Mouse (Mus musculus) liver, embryonic 14.5 days (tissue): ENCODE results near the gene Osgepl1. TPM values are rescaled to one million over a fixed set of nuclear protein-coding genes. Genes with fewer than 3 reads are reported as not detected.
"Not testable (repeated sequence)": the region's sequence is repeated elsewhere in the genome, so short reads cannot be mapped to it uniquely, and the experiment has no call there.

ENCODE experiments used
- ATAC-seq: fragments of 200-750 bp; cut with Nextera tagmentation; 2 replicates; pipeline ENCODE4 v1.8.0; 2017; ENCODE audit warnings: moderate number of reproducible peaks, mild to moderate bottlenecking, moderate library complexity; ENCODE audit not compliant: insufficient read depth
- DNase-seq, 3 experiments: peaks; one replicate each; pipeline ENCODE4 v3.0.0-alpha.2; 2012 to 2013; ENCODE audit warnings: low read depth in 3 of 3, low spot score in 3 of 3
- H3K27ac ChIP-seq: fragments of 300-500 bp; sonication (generic); 2 replicates; pipeline ENCODE4 v1.5.1; 2014; ENCODE audit warnings: moderate library complexity, mild to moderate bottlenecking, control low read depth, inconsistent platforms
- H3K27me3 ChIP-seq: fragments of 300-500 bp; sonication (generic); 2 replicates; pipeline ENCODE4 v1.6.1; 2014; ENCODE audit warnings: mild to moderate bottlenecking, low read length, moderate library complexity; ENCODE audit not compliant: control insufficient read depth, insufficient read depth
- H3K36me3 ChIP-seq: fragments of 300-500 bp; sonication (generic); replicated peaks from 2 replicates; pipeline ENCODE4 v1.6.1; 2014; ENCODE audit warnings: low read depth; ENCODE audit not compliant: control insufficient read depth, insufficient read depth
- H3K4me1 ChIP-seq, 2 experiments: fragments of 200-500 bp in 1 of 2; fragments of 300-500 bp in 1 of 2; sonication (generic) in 1 of 2; replicated peaks; 2 replicates each; pipeline ENCODE4 v1.6.1; 2012 to 2014; ENCODE audit warnings: antibody characterized with exemption in 1 of 2, inconsistent platforms in 1 of 2, low read length in 1 of 2; ENCODE audit not compliant: control insufficient read depth in 2 of 2, insufficient read depth in 2 of 2
- H3K4me2 ChIP-seq: fragments of 300-500 bp; sonication (generic); 2 replicates; pipeline ENCODE4 v1.6.1; 2014; ENCODE audit warnings: low read depth, mild to moderate bottlenecking, control low read depth, moderate library complexity
- H3K4me3 ChIP-seq, 2 experiments: fragments of 200-500 bp in 1 of 2; fragments of 300-500 bp in 1 of 2; sonication (generic) in 1 of 2; 2 replicates each; pipeline ENCODE4 v1.5.1; 2012 to 2014; ENCODE audit warnings: low read depth in 2 of 2, low read length in 2 of 2, mild to moderate bottlenecking in 2 of 2, control low read depth in 1 of 2, inconsistent platforms in 1 of 2, moderate library complexity in 1 of 2; ENCODE audit not compliant: insufficient read depth in 1 of 2
- H3K9ac ChIP-seq: fragments of 300-500 bp; sonication (generic); replicated peaks from 2 replicates; pipeline ENCODE4 v1.6.1; 2014; ENCODE audit warnings: mild to moderate bottlenecking, control low read depth, moderate library complexity
- H3K9me3 ChIP-seq: fragments of 300-500 bp; sonication (generic); 2 replicates; pipeline ENCODE4 v1.6.1; 2016; ENCODE audit warnings: low read length, mixed read lengths; ENCODE audit not compliant: control insufficient read depth
- CTCF ChIP-seq: IDR thresholded peaks from 2 replicates; pipeline ENCODE4 v1.5.1; 2016; ENCODE audit warnings: antibody characterized with exemption, low read depth, control low read depth
- EP300 ChIP-seq: IDR thresholded peaks from 2 replicates; pipeline ENCODE4 v1.6.1; 2016; ENCODE audit warnings: antibody characterized with exemption, low read depth
- WGBS: fragments of 180-500 bp; shearing (Covaris S2); extraction: QIAGEN DNeasy Blood & Tissue Kit; methylation state at CpG from one replicate; pipeline ENCODE4 v1.1.7; 2014; ENCODE audit not compliant: insufficient replicate concordance; 5-methylcytosine and 5-hydroxymethylcytosine counted together
- polyA plus RNA-seq, 2 experiments: library from polyadenylated mRNA; depleted of rRNA in 1 of 2; stranded (reverse) in 1 of 2; unstranded in 1 of 2; fragments of >200 nt; fragmentation: Nextera tagmentation in 1 of 2; extraction: Ambion mirVana in 1 of 2; gene quantifications; 2 replicates each; pipeline versions ENCODE4 v1.2.1 to v1.2.3; 2012 to 2014

Gene Osgepl1
- polyA plus RNA-seq (2012; rRNA removed) (7.8 and 12.9 TPM in 2 replicates), polyA plus RNA-seq (2014; fragmentation: Nextera tagmentation; extraction: Ambion mirVana) (27.9 and 28.0 TPM in 2 replicates)

- DNase-seq (peak; percentile 65 to 76 (median 68)), ATAC-seq (peak; percentile 94)
- Histone ChIP-seq H3K9ac (peak within 1 kb of the TSS; percentile 88), H3K27ac (peak within 1 kb of the TSS; percentile 86), H3K4me1 (peaks cover 0 to 4% of the 10 kb centered on the region in 2 experiments; a peak in 2 of 4 replicates), H3K9me3 (no peaks in the 10 kb centered on the region), H3K36me3 (peaks cover 5% of the 10 kb centered on the region), H3K4me2 (peak within 1 kb of the TSS; percentile 84), H3K27me3 (no peaks in the 10 kb centered on the region), H3K4me3 (peak within 1 kb of the TSS; percentile 81 to 99)
- 2% methylated on average over 27 of the region's 27 CpGs for WGBS
- peak; percentile 39; the same call in 1 of the 2 replicates for TF ChIP-seq CTCF
- TF ChIP-seq EP300 = no peak
These were observed at the start of gene Osgepl1 for GRCm38 (mm10) chr1:53312989-53313967. Osgepl1 (plus strand) TSS chr1:53313624.

- not testable (repeated sequence) for DNase-seq, H3K4me1 ChIP-seq, ATAC-seq, H3K4me3 ChIP-seq, H3K27me3 ChIP-seq, H3K9ac ChIP-seq, H3K27ac ChIP-seq, H3K36me3 ChIP-seq, H3K9me3 ChIP-seq, H3K4me2 ChIP-seq
These were observed 48.3 kb upstream of the Osgepl1 start for GRCm38 (mm10) chr1:53264958-53265612.

GRCm38 (mm10) chr1:53269901-53270300, 43.5 kb upstream of the Osgepl1 start:
- no peaks in the 10 kb centered on the region for H3K4me1 ChIP-seq
- TF ChIP-seq CTCF (no peak), EP300 (no peak)
- no peak overlapping the region for H3K27ac ChIP-seq
- no peaks in the 10 kb centered on the region; the same call in 1 of the 2 replicates for H3K36me3 ChIP-seq
- WGBS = 59% methylated on average over 3 of the region's 3 CpGs
- no peak overlapping the region for H3K9ac ChIP-seq
- H3K27me3 ChIP-seq = no peaks in the 10 kb centered on the region
- DNase-seq = no peak
- H3K4me3 ChIP-seq = no peak overlapping the region
- no peak for ATAC-seq
- H3K4me2 ChIP-seq = no peak overlapping the region
- H3K9me3 ChIP-seq = no peaks in the 10 kb centered on the region

- Histone ChIP-seq H3K36me3 (no peaks in the 10 kb centered on the region), H3K4me3 (no peak overlapping the region), H3K4me1 (no peaks in the 10 kb centered on the region), H3K27me3 (no peaks in the 10 kb centered on the region), H3K27ac (no peak overlapping the region), H3K4me2 (no peak overlapping the region), H3K9ac (no peak overlapping the region), H3K9me3 (no peaks in the 10 kb centered on the region)
- TF ChIP-seq EP300 (no peak), CTCF (peak; percentile 39)
- ATAC-seq = no peak
- DNase-seq = no peak
These were observed 40.8 kb upstream of the Osgepl1 start for GRCm38 (mm10) chr1:53272646-53273045.

GRCm38 (mm10) chr1:53291197-53291596, 22.2 kb upstream of the Osgepl1 start:
- no peaks in the 10 kb centered on the region for H3K27me3 ChIP-seq
- no peaks in the 10 kb centered on the region; the same call in 1 of the 2 replicates for H3K36me3 ChIP-seq
- no peak overlapping the region for H3K4me2 ChIP-seq
- TF ChIP-seq CTCF (no peak), EP300 (no peak)
- no peak overlapping the region for H3K4me3 ChIP-seq
- ATAC-seq (no peak), DNase-seq (no peak)
- H3K9me3 ChIP-seq = no peaks in the 10 kb centered on the region
- H3K9ac ChIP-seq = no peak overlapping the region
- 71% methylated on average over 3 of the region's 3 CpGs for WGBS
- peaks cover 3% of the 10 kb centered on the region in 2 experiments; a peak in 2 of 4 replicates for H3K4me1 ChIP-seq
- H3K27ac ChIP-seq = no peak overlapping the region
